Mouse (Mus musculus) heart, embryonic 13.5 days (tissue): Measurements from ENCODE around the gene Nags. TPM values are rescaled to one million over a fixed set of nuclear protein-coding genes. Genes with fewer than 3 reads are reported as not detected.
A peak's percentile ranks its signal among the peaks of the same experiment; 100 is the strongest.

Experiments used
- ATAC-seq: fragments of 200-750 bp; cut with Nextera tagmentation; 2 replicates; pipeline ENCODE4 v1.8.0; 2017; ENCODE audit warnings: moderate TSS enrichment; ENCODE audit not compliant: insufficient number of reproducible peaks, low FRiP score, low TSS enrichment; ENCODE audit errors: extremely low read depth
- H3K27ac ChIP-seq: fragments of 300-500 bp; sonication (generic); replicated peaks from 2 replicates; pipeline ENCODE4 v1.5.1; 2015; ENCODE audit warnings: moderate library complexity, mild to moderate bottlenecking, inconsistent platforms
- H3K27me3 ChIP-seq: fragments of 300-500 bp; sonication (generic); replicated peaks from 2 replicates; pipeline ENCODE4 v1.6.1; 2015; ENCODE audit warnings: mild to moderate bottlenecking, inconsistent platforms
- H3K36me3 ChIP-seq: fragments of 300-500 bp; sonication (generic); 2 replicates; pipeline ENCODE4 v1.6.1; 2015; ENCODE audit warnings: mild to moderate bottlenecking, inconsistent platforms
- H3K4me1 ChIP-seq: fragments of 300-500 bp; sonication (generic); 2 replicates; pipeline ENCODE4 v1.6.1; 2015; ENCODE audit warnings: inconsistent platforms
- H3K4me2 ChIP-seq: fragments of 300-500 bp; sonication (generic); 2 replicates; pipeline ENCODE4 v1.6.1; 2015; ENCODE audit warnings: inconsistent platforms, mild to moderate bottlenecking, moderate library complexity
- H3K4me3 ChIP-seq: fragments of 300-500 bp; sonication (generic); 2 replicates; pipeline ENCODE4 v1.5.1; 2015; ENCODE audit warnings: moderate library complexity, mild to moderate bottlenecking, inconsistent platforms
- H3K9ac ChIP-seq: fragments of 300-500 bp; sonication (generic); 2 replicates; pipeline ENCODE4 v1.6.1; 2015; ENCODE audit warnings: inconsistent platforms, mild to moderate bottlenecking, moderate library complexity
- H3K9me3 ChIP-seq: fragments of 300-500 bp; sonication (generic); 2 replicates; pipeline ENCODE4 v1.6.1; 2016; ENCODE audit warnings: inconsistent platforms
- WGBS: fragments of 180-500 bp; shearing (Covaris S2); methylation state at CpG from one replicate; pipeline ENCODE4 v1.1.7; 2015; ENCODE audit warnings: mixed read lengths; 5-methylcytosine and 5-hydroxymethylcytosine counted together
- polyA plus RNA-seq: library from polyadenylated mRNA; unstranded; fragments of >200 nt; fragmentation: Nextera tagmentation; extraction: Ambion mirVana; gene quantifications from 2 replicates; pipeline ENCODE4 v1.2.1, GENCODE M21; 2015

Gene Nags
- polyA plus RNA-seq, 1 experiment from 2014 or later = not detected

DNA sequence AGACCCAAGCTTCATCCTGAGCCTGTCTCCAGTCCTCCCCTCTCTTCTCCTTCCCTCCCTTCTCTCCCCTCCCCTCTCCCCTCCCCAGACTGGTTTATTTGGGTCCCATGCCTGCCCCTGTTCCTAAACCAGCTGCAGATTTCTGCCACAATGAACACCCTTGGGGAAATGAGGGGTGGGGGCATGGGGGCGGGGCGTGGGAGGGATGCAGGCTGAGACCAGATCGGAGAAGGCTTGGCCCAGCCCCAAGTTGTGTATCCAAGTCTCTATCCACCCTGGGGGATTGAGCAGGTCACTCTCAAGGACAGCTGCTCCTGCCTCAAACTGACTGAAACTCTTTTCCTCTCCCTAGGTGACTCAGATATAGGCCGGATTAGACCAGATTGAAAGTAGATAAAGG is 10.8 kb upstream of the Nags start:
- Histone ChIP-seq H3K4me1 (peaks cover 12% of the 10 kb centered on the region), H3K9ac (no peak overlapping the region), H3K27me3 (peaks cover 43% of the 10 kb centered on the region), H3K27ac (no peak overlapping the region), H3K4me3 (no peak overlapping the region), H3K9me3 (no peaks in the 10 kb centered on the region), H3K36me3 (no peaks in the 10 kb centered on the region), H3K4me2 (no peak overlapping the region)
- whole genome bisulfite sequencing = 29% methylated on average over 4 of the region's 4 CpGs
- ATAC-seq = no peak

DNA sequence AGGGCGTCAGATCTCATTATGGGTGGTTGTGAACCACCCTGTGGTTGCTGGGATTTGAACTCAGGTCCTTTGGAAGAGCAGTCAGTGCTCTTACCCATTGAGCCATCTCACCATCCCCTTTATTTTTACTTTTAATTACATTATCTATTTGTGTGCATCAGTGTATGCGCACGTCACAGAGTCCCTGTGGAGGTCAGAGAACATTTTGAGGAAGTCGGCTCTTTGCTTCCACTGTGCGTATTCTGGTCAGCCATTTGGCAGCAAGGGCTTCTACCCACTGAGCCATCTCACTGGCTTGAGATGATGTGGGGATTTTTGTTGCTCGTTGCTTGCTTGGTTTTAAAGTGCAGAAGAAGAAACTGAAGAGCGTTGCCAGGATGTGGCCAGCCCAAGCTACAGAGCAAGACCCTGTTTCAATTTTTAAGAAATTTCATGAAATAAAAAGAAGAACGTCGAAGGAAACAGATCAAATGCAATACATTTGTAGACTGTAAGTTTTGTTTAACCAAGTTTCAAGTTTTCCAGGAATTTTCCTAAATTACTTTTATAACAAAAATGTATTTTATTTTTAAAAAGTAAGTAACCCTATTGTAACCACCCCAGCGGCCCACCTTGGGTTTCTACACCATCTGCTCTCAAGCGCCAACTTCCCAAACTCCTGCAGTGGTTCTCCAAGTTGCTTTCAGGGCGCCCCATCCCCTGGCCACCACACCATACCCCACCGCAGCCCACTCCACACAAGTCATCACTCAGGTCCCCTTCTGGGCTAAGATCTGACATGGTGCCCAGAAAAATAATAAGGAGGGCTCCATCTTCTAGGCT is 7.5 kb upstream of the Nags start:
- no peaks in the 10 kb centered on the region for H3K36me3 ChIP-seq
- H3K27me3 ChIP-seq = peaks cover 45% of the 10 kb centered on the region
- H3K4me1 ChIP-seq = peaks cover 8% of the 10 kb centered on the region; the same call in 1 of the 2 replicates
- H3K9ac ChIP-seq = peak overlapping the region; percentile 54
- H3K4me2 ChIP-seq = peak overlapping the region; percentile 62
- 39% methylated on average over 13 of the region's 13 CpGs for WGBS
- ATAC-seq = no peak
- H3K27ac ChIP-seq = no peak overlapping the region
- H3K4me3 ChIP-seq = peak overlapping the region; percentile 29
- H3K9me3 ChIP-seq = no peaks in the 10 kb centered on the region

DNA sequence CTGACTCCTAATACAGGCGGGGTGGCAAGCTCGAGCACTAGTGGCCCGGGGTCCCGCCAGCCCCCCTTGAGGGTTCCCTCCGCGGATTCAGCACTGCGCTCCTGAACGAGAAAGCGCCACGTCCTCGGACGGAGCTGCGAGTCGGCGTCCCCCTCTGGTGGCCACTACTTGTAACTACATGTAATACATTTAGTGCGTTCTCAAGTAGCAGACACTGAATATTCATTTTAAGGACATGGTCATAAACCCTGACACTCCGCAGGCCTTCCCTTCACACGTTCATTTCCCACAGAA is 6.9 kb upstream of the Nags start:
- Histone ChIP-seq H3K4me2 (peak overlapping the region; percentile 62), H3K36me3 (no peaks in the 10 kb centered on the region), H3K27me3 (peaks cover 50% of the 10 kb centered on the region), H3K9me3 (no peaks in the 10 kb centered on the region), H3K9ac (peak overlapping the region; percentile 54), H3K4me3 (peak overlapping the region; percentile 29), H3K4me1 (peaks cover 8% of the 10 kb centered on the region; the same call in 1 of the 2 replicates), H3K27ac (no peak overlapping the region)
- ATAC-seq = no peak
- under 1% methylated on average over 18 of the region's 18 CpGs for WGBS

DNA sequence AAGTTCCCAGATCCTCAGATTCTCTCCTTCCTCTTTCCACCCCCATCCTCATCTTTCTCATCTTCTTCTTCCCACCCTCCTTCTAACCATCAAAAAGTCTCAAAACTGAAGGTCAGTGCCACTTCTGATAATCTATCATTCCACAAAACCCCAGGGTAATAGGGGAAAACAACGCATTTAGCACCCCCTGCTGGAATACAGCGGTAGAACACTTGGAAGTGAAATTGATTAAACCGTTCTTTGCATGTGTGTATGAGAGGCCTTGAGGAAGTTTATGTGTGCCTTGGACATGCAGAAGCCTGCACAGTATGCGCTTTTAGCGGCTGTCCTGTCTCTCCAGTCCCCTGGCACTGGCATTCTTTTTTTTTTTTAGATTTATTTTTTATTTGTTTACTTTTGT is 4.8 kb upstream of the Nags start:
- H3K4me2 ChIP-seq = no peak overlapping the region
- H3K4me1 ChIP-seq = peaks cover 9% of the 10 kb centered on the region
- no peak overlapping the region for H3K27ac ChIP-seq
- H3K9me3 ChIP-seq = no peaks in the 10 kb centered on the region
- ATAC-seq = no peak
- no peaks in the 10 kb centered on the region for H3K36me3 ChIP-seq
- H3K4me3 ChIP-seq = no peak overlapping the region
- H3K9ac ChIP-seq = no peak overlapping the region
- 3% methylated on average over 5 of the region's 5 CpGs for WGBS
- peaks cover 57% of the 10 kb centered on the region for H3K27me3 ChIP-seq

DNA sequence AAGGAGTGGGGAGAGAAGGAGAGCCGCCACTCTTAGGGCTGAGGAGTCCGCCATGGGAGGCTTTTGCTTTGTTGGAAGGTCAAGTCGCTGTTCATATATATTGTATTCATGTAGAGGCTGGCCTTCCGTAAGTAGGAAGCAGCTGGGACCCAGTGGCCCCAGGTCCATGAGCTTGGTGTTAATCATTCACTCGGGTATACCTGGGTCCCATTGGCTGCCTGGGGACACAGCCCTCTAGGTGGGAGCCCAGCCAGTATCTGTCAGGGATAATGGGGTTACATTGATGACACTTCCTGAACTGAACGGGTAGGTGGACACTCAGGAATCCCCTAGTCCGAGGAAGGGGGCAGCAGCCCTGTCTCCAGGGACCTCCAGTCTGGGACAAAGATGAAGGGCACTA is 3.0 kb upstream of the Nags start:
- H3K4me3 ChIP-seq = no peak overlapping the region
- no peak overlapping the region for H3K27ac ChIP-seq
- no peak overlapping the region for H3K9ac ChIP-seq
- no peaks in the 10 kb centered on the region for H3K36me3 ChIP-seq
- peaks cover 28% of the 10 kb centered on the region for H3K4me1 ChIP-seq
- H3K4me2 ChIP-seq = no peak overlapping the region
- ATAC-seq = no peak
- WGBS = 67% methylated on average over 7 of the region's 7 CpGs
- no peaks in the 10 kb centered on the region for H3K9me3 ChIP-seq
- peaks cover 64% of the 10 kb centered on the region for H3K27me3 ChIP-seq

DNA sequence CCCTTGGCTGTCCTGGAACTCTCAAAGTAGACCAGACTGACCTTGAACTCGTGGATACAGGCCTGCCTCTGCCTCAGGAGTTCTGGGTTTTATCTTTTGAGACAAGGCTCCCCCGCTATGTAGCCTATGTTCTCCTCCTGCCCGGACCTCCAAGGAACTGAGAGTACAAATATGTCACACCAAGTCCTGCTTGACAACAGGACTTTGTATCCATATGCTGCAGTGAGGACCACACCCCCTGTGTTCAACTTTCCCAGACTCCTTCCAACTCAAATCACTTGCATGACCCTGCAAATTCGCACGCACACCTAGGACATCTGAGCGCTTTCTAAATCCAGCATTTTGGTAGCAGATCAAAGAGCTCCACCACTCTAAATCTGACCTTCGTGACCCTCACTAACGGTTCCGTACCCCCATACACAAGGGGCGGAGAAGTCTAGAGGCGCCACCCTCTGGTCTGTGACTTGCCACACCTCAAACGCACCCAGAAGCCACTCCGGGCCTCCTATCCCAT is 299 bp upstream of the Nags start:
- no peaks in the 10 kb centered on the region for H3K9me3 ChIP-seq
- H3K9ac ChIP-seq = peak overlapping the region; percentile 72
- WGBS = 25% methylated on average over 13 of the region's 13 CpGs
- no peak overlapping the region for H3K27ac ChIP-seq
- peak overlapping the region; percentile 50 for H3K4me3 ChIP-seq
- H3K36me3 ChIP-seq = no peaks in the 10 kb centered on the region
- H3K27me3 ChIP-seq = peaks cover 79% of the 10 kb centered on the region
- peaks cover 33% of the 10 kb centered on the region for H3K4me1 ChIP-seq
- H3K4me2 ChIP-seq = peak overlapping the region; percentile 75
- no peak for ATAC-seq

DNA sequence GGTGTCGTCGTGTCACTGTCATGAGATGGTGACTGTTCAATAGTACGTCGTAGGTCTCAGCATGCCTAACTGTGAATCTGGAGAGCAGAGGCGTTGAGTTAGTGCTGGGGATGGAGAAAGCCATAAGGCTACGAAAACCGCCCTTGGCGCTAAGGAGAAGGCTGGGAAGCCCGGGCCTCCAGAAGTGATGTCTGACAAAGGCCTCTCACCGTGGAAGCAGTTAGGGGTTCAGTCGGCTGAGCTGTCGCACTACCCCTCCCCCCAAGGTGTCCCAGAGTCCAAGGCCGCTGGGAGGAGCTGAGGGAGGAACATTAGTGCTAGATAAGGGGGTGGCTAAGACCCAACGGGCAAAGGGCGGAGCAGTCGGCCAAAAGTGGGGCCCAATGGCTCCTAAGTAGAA is 692 bp downstream of the Nags start:
- Histone ChIP-seq H3K4me1 (peaks cover 33% of the 10 kb centered on the region), H3K4me3 (peak overlapping the region; percentile 50), H3K36me3 (no peaks in the 10 kb centered on the region), H3K27ac (no peak overlapping the region), H3K4me2 (peak overlapping the region; percentile 75), H3K9me3 (no peaks in the 10 kb centered on the region), H3K27me3 (peaks cover 84% of the 10 kb centered on the region), H3K9ac (peak overlapping the region; percentile 72; the same call in 1 of the 2 replicates)
- 4% methylated on average over 16 of the region's 16 CpGs for WGBS
- no peak for ATAC-seq

DNA sequence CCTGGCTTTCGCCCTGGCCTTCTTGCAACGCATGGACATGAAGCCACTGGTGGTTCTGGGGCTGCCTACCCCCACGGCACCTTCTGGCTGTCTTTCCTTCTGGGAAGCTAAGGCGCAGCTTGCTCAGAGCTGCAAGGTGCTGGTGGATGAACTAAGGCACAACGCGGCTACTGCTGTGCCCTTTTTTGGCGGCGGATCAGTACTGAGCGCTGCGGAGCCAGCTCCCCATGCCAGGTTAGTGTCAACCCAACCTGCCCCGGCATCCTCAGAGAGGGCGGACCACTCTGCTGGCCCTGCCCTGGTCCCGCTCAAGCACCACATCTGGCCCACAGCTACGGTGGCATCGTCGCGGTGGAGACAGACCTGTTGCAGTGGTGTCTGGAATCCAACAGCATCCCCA is 1.2 kb downstream of the Nags start:
- peak overlapping the region; percentile 75 for H3K4me2 ChIP-seq

DNA sequence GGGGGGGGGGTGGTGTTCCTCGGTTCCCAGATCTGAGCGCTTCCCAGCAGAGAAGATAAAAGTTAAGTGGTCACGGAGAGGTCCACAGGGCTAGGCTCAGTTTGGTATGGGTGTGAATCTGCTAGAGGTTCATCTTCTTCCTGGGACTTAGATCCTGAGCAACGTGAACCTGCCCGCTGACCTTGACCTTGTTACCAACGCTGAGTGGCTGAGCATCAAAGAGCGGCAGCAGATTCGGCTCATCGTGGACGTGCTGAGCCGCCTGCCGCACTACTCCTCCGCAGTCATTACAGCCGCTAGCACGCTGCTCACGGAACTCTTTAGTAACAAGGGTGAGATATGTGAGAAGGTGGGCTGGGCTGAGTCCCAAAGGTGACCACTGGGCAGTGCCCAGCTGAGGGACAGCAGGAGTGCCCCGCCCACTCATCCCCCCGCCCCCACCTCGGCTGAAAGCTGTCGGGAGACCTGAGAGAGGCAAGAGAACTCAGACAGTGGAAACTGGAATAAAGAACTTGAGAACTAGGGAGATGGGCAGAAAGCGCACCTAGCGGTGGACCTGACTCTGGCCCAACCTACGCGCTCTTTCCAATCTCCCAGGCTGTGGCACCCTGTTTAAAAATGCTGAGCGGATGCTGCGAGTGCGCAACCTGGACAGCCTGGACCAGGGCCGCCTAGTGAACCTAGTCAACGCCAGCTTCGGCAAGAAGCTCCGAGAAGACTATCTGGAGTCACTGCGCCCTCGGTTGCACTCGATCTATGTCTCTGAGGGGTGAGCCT is 2.1 kb downstream of the Nags start:
- H3K36me3 ChIP-seq = peaks cover 2% of the 10 kb centered on the region
- H3K4me1 ChIP-seq = peaks cover 33% of the 10 kb centered on the region
- 13% methylated on average over 34 of the region's 34 CpGs for WGBS
- H3K27me3 ChIP-seq = peaks cover 80% of the 10 kb centered on the region
- H3K9me3 ChIP-seq = no peaks in the 10 kb centered on the region
- H3K4me2 ChIP-seq = peak overlapping the region; percentile 75
- peak overlapping the region; percentile 50 for H3K4me3 ChIP-seq
- H3K9ac ChIP-seq = peak overlapping the region; percentile 41
- H3K27ac ChIP-seq = no peak overlapping the region
- no peak for ATAC-seq

More for the DNA sequence above, 1.2 kb downstream of the Nags start:
- H3K4me1 ChIP-seq = peaks cover 33% of the 10 kb centered on the region
- H3K27ac ChIP-seq = no peak overlapping the region
- H3K9me3 ChIP-seq = no peaks in the 10 kb centered on the region
- WGBS = 6% methylated on average over 17 of the region's 17 CpGs
- H3K27me3 ChIP-seq = peaks cover 84% of the 10 kb centered on the region
- peak overlapping the region; percentile 50 for H3K4me3 ChIP-seq
- no peak for ATAC-seq
- H3K36me3 ChIP-seq = no peaks in the 10 kb centered on the region
- no peak overlapping the region for H3K9ac ChIP-seq

DNA sequence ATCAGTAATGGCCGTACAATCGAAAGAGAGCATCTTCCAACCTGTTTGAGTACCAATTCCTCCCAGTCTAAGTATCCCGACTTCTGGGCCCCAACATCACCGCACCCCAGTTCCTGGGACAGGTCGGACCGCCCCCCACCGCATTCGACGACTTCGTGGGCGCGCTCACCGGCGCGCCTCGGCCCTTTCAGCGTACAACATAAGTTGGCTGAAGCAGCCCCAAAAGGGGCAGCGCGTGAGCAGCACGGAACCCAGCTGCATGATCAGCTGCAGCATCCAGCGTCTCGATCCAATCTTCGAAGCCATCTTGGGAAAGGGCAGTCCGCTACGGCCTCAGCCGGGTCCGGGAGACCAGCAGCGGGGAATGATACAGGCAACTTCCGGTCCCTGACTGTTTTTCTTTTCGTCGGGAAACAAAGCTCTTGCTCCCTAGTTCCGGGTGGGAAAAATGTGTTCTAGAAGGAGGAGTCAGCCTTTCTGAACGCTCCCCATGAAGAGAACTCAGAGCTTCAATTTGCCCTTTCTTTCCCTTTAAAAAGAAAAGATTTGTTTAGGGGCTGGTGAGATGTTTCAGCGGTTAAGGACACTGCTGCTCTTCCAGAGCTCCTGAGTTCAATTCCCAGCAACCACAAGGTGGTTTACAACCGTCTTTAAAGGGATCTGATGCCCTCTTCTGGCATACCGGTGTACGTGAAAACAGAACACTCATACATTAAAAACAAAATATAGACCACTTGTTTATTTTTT is 10.9 kb downstream of the Nags start, which contains the start of gene Tmem101:
Gene Tmem101 (minus strand): TSS at position 366 of the 747 bp plus-strand sequence.
- Histone ChIP-seq H3K4me3 (peak within 1 kb of the TSS; percentile 85), H3K4me1 (peaks cover 8% of the 10 kb centered on the region), H3K9me3 (no peaks in the 10 kb centered on the region), H3K27me3 (no peaks in the 10 kb centered on the region), H3K27ac (peak within 1 kb of the TSS; percentile 76), H3K4me2 (peak within 1 kb of the TSS; percentile 87), H3K36me3 (peaks cover 36% of the 10 kb centered on the region), H3K9ac (peak within 1 kb of the TSS; percentile 93)
- under 1% methylated on average over 37 of the region's 37 CpGs for WGBS
- ATAC-seq = no peak

DNA sequence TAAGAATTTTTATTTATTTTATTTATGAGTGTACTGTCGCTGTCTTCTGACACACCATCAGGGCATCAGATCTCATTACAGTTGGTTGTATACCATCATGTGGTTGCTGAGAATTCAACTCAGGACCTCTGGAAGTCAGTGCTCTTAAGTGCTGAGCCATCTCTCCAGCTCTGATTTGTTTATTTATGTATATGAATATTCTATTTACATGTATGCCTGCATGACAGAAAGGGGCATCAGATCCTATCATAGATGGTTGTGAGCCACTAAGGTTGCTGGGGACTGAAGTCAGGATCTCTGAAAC is 11.4 kb downstream of the Nags start:
- H3K36me3 ChIP-seq = peaks cover 41% of the 10 kb centered on the region

More for the DNA sequence above, 11.4 kb downstream of the Nags start:
- H3K4me2 ChIP-seq = peak overlapping the region; percentile 87
- no peak overlapping the region for H3K9ac ChIP-seq
- ATAC-seq = no peak
- no peaks in the 10 kb centered on the region for H3K27me3 ChIP-seq
- no peaks in the 10 kb centered on the region for H3K9me3 ChIP-seq
- 8% methylated on average over 1 of the region's 1 CpGs for WGBS
- no peak overlapping the region for H3K27ac ChIP-seq
- H3K4me1 ChIP-seq = peaks cover 8% of the 10 kb centered on the region
- H3K4me3 ChIP-seq = no peak overlapping the region
